Mouse (Mus musculus): ENCODE measurements at regions not wholly inside any gene's neighbourhood (a gene's known extent, or its start where the extent isn't known, plus 50 kb on each side); places are given as distances from the start of the nearest gene placed in this dataset.

GRCm38 (mm10) chr6:99803983-99804904 lies 78.1 kb upstream of the Prok2 start:
- no peaks in the 10 kb centered on the region for H3K36me3 ChIP-seq (ENCODE audit: insufficient read depth)
- peak; percentile 100 for TF ChIP-seq CTCF (IDR thresholded peaks at IDR 0.05; ENCODE audit: low read depth)
- peaks cover 9% of the 10 kb centered on the region; the same call in 1 of the 2 replicates for H3K4me1 ChIP-seq (ENCODE audit: insufficient read depth)
- no peak overlapping the region for H3K27ac ChIP-seq (ENCODE audit: low read depth)
- peak overlapping the region; percentile 55 for H3K4me2 ChIP-seq
- DNase-seq (peak; percentile 97), ATAC-seq (ENCODE audit: insufficient read depth) (peak; percentile 87)
- 16% methylated on average over 25 of the region's 25 CpGs for WGBS
- peak overlapping the region; percentile 16; the same call in 1 of the 2 replicates for H3K9ac ChIP-seq
- no peaks in the 10 kb centered on the region for H3K9me3 ChIP-seq (ENCODE audit: low read depth, low read length)
- no peaks in the 10 kb centered on the region for H3K27me3 ChIP-seq (ENCODE audit: insufficient read depth, low read length)
- peak overlapping the region; percentile 14; the same call in 1 of the 2 replicates for H3K4me3 ChIP-seq (ENCODE audit: low read depth, low read length)

GRCm38 (mm10) chr6:99800919-99801318 lies 74.7 kb upstream of the Prok2 start:
- H3K4me3 ChIP-seq (ENCODE audit: low read depth, low read length) = no peak overlapping the region
- no peak overlapping the region for H3K4me2 ChIP-seq
- H3K27me3 ChIP-seq (ENCODE audit: insufficient read depth, low read length) = no peaks in the 10 kb centered on the region
- TF ChIP-seq CTCF (IDR thresholded peaks at IDR 0.05; ENCODE audit: low read depth) = no peak
- H3K9me3 ChIP-seq (ENCODE audit: low read depth, low read length) = no peaks in the 10 kb centered on the region
- H3K27ac ChIP-seq (ENCODE audit: low read depth) = no peak overlapping the region
- ATAC-seq (ENCODE audit: insufficient read depth) (no peak), DNase-seq (peak; percentile 20)
- WGBS = 40% methylated on average over 6 of the region's 6 CpGs
- no peak overlapping the region for H3K9ac ChIP-seq
- H3K4me1 ChIP-seq (ENCODE audit: insufficient read depth) = peaks cover 9% of the 10 kb centered on the region; the same call in 1 of the 2 replicates
- H3K36me3 ChIP-seq (ENCODE audit: insufficient read depth) = no peaks in the 10 kb centered on the region

DNA sequence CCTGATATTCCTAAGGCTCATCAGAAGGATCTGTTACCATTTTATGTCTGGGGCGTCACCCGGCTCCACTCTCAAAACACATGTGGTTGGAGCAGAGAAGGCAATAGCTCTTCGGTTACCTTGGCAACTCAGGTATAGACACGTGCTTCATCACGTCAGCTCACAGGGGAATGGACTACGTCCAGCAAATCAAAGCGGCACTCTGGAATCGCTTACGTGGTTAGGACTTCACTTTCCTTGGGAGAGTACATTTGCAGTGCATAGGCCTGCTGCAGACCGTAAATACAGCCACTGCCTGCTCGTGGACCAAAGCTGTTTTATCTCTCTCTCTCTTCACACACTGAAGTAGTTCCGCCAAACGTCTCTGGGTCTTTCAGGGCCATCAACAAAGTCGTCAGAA lies 74.1 kb upstream of the Prok2 start:
- Histone ChIP-seq H3K36me3 (ENCODE audit: insufficient read depth) (no peaks in the 10 kb centered on the region), H3K4me3 (ENCODE audit: low read depth, low read length) (no peak overlapping the region), H3K9me3 (ENCODE audit: low read depth, low read length) (no peaks in the 10 kb centered on the region), H3K9ac (no peak overlapping the region), H3K27ac (ENCODE audit: low read depth) (no peak overlapping the region), H3K4me1 (ENCODE audit: insufficient read depth) (peaks cover 9% of the 10 kb centered on the region; the same call in 1 of the 2 replicates), H3K4me2 (no peak overlapping the region), H3K27me3 (ENCODE audit: insufficient read depth, low read length) (no peaks in the 10 kb centered on the region)
- 22% methylated on average over 14 of the region's 14 CpGs for WGBS
- peak; percentile 16; the same call in 1 of the 2 replicates for ATAC-seq (ENCODE audit: insufficient read depth)
- peak; percentile 65 for DNase-seq
- no peak for TF ChIP-seq CTCF (IDR thresholded peaks at IDR 0.05; ENCODE audit: low read depth)

- no peak for ATAC-seq (ENCODE audit: insufficient read depth)
- H3K27ac ChIP-seq (ENCODE audit: low read depth) = no peak overlapping the region
- WGBS = 87% methylated on average over 12 of the region's 12 CpGs
These were observed 70.2 kb upstream of the Prok2 start for GRCm38 (mm10) chr6:99796390-99796789.

DNA sequence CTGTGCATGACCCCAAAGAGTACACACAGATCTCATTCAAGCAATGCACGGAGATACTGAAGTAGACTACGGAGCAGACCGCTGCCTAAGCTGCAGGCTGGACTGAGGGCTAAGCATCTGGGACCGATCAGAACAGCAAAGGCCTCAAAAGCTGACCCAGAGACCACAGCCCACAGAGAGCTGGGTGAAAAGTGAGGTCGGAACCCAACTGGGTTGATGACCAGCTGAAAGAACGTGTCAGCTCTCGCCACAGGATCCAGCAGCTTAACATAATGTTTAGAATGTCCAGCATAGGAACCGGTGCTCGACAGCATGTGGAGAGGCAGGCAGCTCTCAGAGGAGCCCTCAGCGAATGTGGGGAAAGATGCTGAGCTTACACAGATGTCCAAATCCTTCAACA lies 67.4 kb upstream of the Prok2 start:
- no peak overlapping the region for H3K9ac ChIP-seq
- TF ChIP-seq CTCF (IDR thresholded peaks at IDR 0.05; ENCODE audit: low read depth) = no peak
- H3K9me3 ChIP-seq (ENCODE audit: low read depth, low read length) = no peaks in the 10 kb centered on the region
- H3K4me1 ChIP-seq (ENCODE audit: insufficient read depth) = no peaks in the 10 kb centered on the region
- no peak overlapping the region for H3K4me3 ChIP-seq (ENCODE audit: low read depth, low read length)
- DNase-seq (no peak), ATAC-seq (ENCODE audit: insufficient read depth) (no peak)
- H3K27ac ChIP-seq (ENCODE audit: low read depth) = no peak overlapping the region
- WGBS = 53% methylated on average over 10 of the region's 10 CpGs
- H3K4me2 ChIP-seq = no peak overlapping the region
- H3K27me3 ChIP-seq (ENCODE audit: insufficient read depth, low read length) = no peaks in the 10 kb centered on the region
- no peaks in the 10 kb centered on the region for H3K36me3 ChIP-seq (ENCODE audit: insufficient read depth)

More at GRCm38 (mm10) chr6:99796390-99796789, 70.2 kb upstream of the Prok2 start:
- TF ChIP-seq CTCF (IDR thresholded peaks at IDR 0.05; ENCODE audit: low read depth) = no peak
- no peak for DNase-seq
- no peaks in the 10 kb centered on the region for H3K9me3 ChIP-seq (ENCODE audit: low read depth, low read length)
- peaks cover 5% of the 10 kb centered on the region; the same call in 1 of the 2 replicates for H3K4me1 ChIP-seq (ENCODE audit: insufficient read depth)
- H3K4me2 ChIP-seq = no peak overlapping the region
- H3K9ac ChIP-seq = no peak overlapping the region
- no peaks in the 10 kb centered on the region for H3K36me3 ChIP-seq (ENCODE audit: insufficient read depth)
- H3K4me3 ChIP-seq (ENCODE audit: low read depth, low read length) = no peak overlapping the region
- H3K27me3 ChIP-seq (ENCODE audit: insufficient read depth, low read length) = no peaks in the 10 kb centered on the region

DNA sequence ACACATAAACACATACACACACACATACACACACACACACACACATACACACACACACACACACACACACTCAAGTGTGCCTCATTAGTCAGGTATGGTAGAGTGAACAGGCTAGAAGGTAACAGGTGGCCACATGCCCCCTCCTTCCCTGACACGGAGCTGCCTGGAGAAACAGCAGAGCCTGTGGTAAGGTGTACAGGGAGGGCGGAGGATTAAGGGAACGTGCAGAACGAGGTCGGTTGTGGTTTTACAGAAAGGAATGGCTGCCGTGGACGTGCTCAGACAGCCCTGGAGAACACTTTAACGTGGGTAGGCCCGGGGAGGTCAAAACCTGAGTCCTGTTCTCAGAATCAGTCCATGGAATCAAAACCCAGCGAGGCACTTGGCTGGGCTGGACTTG lies 66.2 kb upstream of the Prok2 start:
- ATAC-seq (ENCODE audit: insufficient read depth) (no peak), DNase-seq (no peak)
- no peak overlapping the region for H3K27ac ChIP-seq (ENCODE audit: low read depth)
- no peaks in the 10 kb centered on the region for H3K9me3 ChIP-seq (ENCODE audit: low read depth, low read length)
- H3K36me3 ChIP-seq (ENCODE audit: insufficient read depth) = no peaks in the 10 kb centered on the region
- WGBS = 67% methylated on average over 10 of the region's 10 CpGs
- H3K9ac ChIP-seq = no peak overlapping the region
- H3K4me2 ChIP-seq = no peak overlapping the region
- no peaks in the 10 kb centered on the region for H3K27me3 ChIP-seq (ENCODE audit: insufficient read depth, low read length)
- no peaks in the 10 kb centered on the region for H3K4me1 ChIP-seq (ENCODE audit: insufficient read depth)
- no peak for TF ChIP-seq CTCF (IDR thresholded peaks at IDR 0.05; ENCODE audit: low read depth)
- H3K4me3 ChIP-seq (ENCODE audit: low read depth, low read length) = no peak overlapping the region

- Histone ChIP-seq H3K27me3 (ENCODE audit: insufficient read depth, low read length) (no peaks in the 10 kb centered on the region), H3K36me3 (ENCODE audit: insufficient read depth) (no peaks in the 10 kb centered on the region), H3K9ac (no peak overlapping the region), H3K27ac (ENCODE audit: low read depth) (no peak overlapping the region), H3K9me3 (ENCODE audit: low read depth, low read length) (no peaks in the 10 kb centered on the region), H3K4me3 (ENCODE audit: low read depth, low read length) (no peak overlapping the region), H3K4me1 (ENCODE audit: insufficient read depth) (no peaks in the 10 kb centered on the region), H3K4me2 (no peak overlapping the region)
- ATAC-seq (ENCODE audit: insufficient read depth) (no peak), DNase-seq (no peak)
- WGBS = 77% methylated on average over 7 of the region's 7 CpGs
- no peak for TF ChIP-seq CTCF (IDR thresholded peaks at IDR 0.05; ENCODE audit: low read depth)
These were observed 60.8 kb upstream of the Prok2 start for GRCm38 (mm10) chr6:99786977-99787376.
